Mouse (Mus musculus): ENCODE data around the gene Ank3.

The Ank3 gene

DNA sequence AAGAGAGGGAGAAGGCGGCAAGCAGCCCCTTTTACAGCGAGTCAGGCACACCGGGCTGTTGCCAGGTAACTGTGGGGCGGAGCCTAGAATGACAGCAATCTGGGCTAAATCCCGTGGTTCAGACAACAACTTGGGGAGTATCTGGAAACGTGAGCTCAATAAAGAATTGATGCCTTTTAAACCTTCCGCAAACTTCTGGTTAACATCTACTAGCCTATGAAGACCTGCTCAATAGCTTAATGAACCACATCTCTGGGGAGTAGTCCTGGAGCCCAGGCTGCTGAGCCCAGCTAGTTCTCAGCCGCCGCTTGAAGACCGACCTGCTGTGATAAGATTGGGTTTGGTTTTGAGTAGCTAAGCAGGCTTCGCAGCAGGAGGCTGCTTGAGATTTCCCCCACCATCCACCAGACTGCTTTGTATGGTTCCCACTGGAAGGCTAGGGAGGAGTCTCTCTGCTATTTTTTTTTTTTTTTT, 175.7 kb downstream of the Ank3 start:
- DNase-seq (ENCODE audit: low spot score), result peak; percentile 62

- no peak for DNase-seq (ENCODE audit: low spot score)
These were observed 176.3 kb downstream of the Ank3 start for GRCm38 (mm10) chr10:69574894-69575293.

DNA sequence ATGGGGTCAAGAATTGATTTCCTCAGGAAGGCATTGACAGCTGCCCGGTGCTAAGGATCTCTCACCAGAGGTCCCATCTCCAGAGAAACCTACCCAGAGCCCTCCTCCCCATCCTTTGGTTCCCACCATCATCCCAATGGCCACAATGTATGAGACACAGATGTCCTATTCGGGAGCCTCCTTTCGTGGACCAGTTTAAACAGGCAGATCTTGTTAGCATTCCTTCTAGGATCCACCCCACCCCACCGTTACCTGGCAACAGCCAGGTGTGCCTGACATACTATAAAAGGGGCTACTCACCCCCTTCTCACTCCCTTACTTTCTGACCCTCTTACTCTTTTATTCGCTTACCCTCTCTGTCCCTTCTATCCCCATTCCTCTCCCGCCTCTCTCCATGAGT, 176.9 kb downstream of the Ank3 start:
- no peak for DNase-seq (ENCODE audit: low spot score)

- no peak for DNase-seq (ENCODE audit: low spot score)
These were observed 177.7 kb downstream of the Ank3 start for GRCm38 (mm10) chr10:69576264-69576663.

GRCm38 (mm10) chr10:69577061-69577728, 178.6 kb downstream of the Ank3 start:
- no peak for DNase-seq (ENCODE audit: low spot score)

DNA sequence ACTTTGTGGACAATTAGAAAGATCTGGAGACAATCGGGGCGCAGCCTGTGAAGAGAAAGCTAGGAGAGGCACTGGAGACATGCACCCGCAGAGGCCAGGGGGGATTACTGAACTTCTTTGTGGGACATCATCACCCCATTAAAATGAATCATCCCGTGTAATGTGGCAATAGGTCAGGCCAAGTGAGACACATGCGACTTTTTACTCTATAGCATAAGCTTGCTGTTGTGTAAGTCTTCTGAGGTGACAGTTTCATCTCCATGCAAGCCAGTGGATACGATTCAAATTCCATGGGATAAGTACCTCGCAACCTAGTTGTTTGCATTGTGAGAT, 179.1 kb downstream of the Ank3 start:
- no peak for DNase-seq (ENCODE audit: low spot score)

DNA sequence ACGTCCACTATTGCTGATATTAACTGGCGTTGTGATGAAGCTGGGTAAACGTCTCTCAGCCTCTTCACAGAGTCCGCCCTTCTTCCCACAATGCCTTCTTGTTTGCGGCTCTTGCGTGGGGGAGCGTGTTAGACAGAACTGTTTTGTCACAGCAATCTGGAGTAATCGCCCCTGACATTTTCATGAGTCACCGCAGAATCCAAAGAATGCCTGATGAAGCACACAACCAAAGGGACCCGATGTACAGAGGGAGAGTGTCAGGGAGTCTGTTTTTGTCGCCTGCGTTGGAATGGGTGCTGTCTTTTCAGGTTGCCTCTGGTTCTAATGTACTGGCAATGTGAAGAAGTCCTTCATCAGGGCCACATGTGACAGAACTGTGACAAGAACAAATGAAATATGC, 181.0 kb downstream of the Ank3 start:
- DNase-seq (ENCODE audit: low spot score), result no peak

DNA sequence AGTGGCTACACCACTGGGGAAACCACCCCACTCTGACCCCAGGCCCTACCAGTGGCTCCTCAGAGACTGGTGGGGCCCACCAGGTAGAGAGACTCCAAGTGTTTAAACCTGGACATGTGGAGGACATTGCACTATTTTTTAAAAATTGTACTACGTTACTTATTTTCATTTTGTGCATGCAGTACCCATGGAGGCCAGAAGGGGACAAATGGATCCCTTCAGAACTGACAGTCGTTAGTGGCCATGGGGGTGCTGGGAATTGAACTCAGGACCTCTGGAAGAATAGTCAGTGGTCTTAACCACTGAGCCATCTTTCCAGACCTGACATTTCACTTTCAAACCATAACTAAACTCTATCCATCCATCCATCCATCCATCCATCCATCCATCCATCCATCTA, 183.0 kb downstream of the Ank3 start:
- no peak for DNase-seq (ENCODE audit: low spot score)

DNA sequence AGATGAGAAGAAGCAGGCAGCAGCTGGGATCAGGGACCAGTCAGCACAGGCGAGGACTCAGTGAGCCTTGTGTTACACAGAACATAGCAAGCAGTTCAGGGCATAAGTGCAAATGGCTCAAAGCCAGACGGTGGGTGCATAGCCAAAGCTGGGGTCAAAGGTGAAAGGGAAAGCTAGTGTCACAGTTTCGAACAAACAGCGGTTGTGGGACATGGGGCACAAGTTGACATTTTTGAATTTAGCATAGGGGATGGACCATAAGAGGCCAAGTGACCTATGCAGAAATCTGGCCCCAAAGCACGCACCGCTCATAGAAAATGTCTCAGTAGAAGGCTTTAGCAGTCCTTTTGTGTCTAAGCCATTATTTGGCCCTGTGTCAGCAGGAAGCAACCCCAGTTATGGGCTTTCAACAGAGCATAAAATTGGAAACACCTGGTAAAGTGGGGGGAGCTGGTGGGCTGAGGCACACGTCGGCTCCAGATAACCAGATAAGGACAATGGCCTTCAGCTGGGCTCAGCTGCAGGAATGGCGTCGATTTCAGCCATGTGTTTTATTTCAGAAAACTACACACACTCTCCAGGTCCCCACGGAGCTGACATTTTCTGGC, 185.4 kb downstream of the Ank3 start:
- peak; percentile 88 for DNase-seq (ENCODE audit: low spot score)

GRCm38 (mm10) chr10:69584566-69584965, 186.0 kb downstream of the Ank3 start:
- peak; percentile 30 for DNase-seq (ENCODE audit: low spot score)

DNA sequence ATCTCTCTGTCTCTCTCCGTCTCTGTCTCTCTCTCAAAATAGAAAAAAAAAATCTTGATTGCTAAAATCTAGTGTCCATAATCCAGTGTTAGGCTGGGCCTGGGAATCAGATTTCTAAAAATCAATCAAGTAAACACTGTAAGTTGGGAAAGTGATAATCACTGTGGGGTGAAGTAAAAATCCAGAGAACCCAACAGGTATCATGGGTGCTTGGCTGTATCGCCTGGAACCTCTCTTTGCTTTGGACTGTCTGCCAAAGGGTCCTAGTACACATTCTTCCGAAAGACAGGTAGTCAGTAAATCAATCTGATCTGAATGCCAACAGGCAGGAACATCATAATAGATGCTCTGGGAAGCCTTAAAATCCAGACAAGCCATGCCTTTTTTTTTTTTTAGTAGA, 186.7 kb downstream of the Ank3 start:
- no peak for DNase-seq (ENCODE audit: low spot score)

DNA sequence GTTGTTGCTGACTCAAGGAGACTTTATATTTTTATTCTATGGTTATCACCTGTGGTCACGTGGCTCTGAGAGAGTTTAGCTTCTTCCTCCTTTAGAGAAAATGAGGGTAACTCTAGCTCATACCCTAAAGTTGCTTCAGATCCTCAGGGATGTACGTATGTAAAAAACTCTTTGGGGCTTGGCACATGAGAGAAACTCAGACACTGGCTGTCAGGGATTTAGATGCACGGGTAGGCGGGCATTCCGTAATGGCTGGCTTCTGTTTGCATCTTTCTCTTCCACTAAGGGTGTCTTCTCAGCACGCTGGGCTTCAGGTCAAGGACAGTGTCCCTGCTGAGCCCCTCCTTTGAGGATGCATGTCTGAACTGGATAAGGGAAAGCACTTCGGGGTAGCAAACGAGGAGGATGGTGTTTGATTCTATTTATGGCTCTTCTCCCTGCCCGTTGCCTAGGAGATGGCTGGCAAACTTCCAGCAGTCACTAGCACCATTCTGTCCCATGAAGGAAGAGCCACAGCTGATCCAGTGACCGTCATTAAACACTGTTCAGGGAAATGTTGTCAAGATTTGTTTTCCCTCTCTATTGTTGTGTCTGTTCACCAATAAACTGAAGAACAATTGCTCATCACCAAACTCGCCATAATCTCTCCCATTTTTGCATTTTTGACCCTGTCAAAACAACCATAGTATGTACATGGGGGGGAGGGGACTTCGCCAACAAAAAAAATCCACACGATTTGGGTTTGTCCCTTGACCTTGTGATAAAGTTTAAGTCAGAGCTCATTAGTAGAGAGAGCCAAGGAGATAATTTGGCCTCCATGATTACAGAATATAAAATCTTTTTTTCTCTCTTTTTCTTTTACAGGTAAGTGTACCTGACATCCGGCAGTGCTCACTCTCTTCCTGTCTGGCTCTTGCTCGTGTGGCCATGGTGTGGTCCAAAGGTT, 195.9 kb downstream of the Ank3 start:
- DNase-seq (ENCODE audit: low spot score), result peak; percentile 60

DNA sequence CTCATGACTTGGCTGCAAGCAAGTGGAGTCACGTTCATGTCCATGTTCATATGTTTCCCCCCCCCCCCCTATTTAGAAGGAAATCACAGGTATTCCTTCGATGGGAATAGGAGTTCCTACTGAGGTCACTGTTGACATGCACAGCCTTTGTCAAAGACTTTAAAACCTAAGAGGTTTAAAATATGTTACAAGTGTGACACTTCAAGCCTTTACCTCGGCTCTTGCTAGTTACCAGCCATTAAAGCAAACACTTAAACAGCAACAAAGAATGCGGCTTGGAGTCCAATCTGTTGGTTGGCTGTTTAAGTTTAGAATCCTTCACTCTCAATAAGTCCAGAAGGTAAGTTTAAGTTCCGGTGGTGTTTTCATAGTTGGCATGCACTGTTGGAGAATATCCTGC, 196.9 kb downstream of the Ank3 start:
- DNase-seq (ENCODE audit: low spot score), result no peak

DNA sequence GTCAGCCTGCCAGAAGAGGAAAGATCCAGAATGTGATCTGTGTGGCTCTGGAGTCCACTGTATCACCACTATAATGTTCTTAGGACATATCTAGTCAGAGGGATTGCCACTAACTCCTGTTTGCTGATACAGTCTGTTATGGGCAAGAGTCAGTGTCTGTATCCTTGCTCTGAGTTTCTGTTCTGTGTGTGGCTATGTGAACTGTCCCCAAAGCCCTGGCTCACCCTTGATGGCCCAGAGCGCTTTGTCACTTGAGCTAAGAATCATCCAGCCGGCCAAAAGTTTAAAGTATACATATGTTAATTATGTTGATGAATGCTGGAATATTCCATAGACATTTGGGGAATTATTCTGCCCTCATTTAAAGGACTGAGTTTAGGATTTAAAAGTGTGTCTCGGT, 202.9 kb downstream of the Ank3 start:
- DNase-seq (ENCODE audit: low spot score), result no peak

- no peak for DNase-seq (ENCODE audit: low spot score)
These were observed 204.1 kb downstream of the Ank3 start for GRCm38 (mm10) chr10:69602711-69603110.

DNA sequence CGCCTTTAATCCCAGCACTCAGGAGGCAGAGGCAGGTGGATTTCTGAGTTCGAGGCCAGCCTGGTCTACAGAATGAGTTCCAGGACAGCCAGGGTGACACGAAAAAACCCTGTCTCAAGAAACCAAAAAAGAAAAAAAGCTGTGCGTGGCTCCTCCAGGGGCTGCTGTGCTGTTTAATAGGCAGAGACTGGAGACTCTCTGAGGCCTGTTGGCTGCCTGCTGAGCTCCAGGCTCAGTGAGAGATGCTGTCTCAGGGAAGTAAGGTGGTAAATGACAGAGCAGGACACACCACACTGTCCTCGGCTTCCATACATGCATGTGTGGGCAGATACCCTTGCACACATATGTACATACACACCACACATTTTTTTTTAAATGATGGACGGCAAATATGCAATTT, 206.0 kb downstream of the Ank3 start:
- no peak for DNase-seq (ENCODE audit: low spot score)

DNA sequence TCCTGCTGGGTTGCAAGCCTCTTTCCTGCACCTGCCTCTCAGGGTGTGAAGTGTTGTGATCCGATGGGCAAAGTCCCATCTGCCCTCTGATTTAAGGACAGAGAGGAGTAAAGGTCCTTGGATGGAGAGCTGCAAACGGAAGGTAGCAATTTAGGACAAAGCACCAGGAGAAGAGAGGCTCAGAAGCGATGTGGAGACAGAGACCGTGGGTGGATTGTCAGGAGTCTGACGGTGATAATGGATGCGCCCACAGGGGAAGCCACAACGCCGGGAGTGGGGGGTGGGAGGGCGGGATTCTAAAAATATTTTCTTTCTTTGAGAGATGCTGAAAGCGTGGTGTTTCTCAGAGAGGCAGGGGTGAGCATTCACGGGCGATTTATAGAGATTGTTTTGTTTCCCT, 206.6 kb downstream of the Ank3 start:
- DNase-seq (ENCODE audit: low spot score), result no peak

DNA sequence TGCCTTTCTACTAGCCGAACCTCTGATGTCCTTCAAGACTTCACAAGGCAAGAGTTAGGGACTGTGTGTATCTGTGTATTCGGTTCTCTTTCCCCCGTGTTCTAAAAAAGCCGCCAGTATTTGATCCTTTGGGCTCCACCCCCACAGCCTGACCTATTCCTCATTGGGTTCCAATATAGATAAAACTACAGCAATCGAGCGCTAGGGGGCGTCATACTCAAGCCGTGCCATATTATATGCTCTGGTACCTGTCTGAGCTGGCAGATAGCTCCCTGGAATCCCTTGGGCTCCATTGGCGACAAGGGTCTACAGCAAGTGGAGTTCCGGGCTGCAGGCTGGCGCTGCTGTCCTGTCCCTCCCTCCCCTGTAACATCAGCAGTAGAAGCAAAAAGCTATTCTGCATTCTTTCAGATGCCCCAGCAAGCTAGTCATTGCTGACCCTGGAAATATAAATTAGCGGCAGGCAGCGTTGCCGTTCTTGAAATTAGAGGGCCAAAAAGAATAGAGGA, 209.1 kb downstream of the Ank3 start:
- no peak for DNase-seq (ENCODE audit: low spot score)

GRCm38 (mm10) chr10:69611314-69611713, 212.7 kb downstream of the Ank3 start:
- no peak for DNase-seq (ENCODE audit: low spot score)

GRCm38 (mm10) chr10:69611839-69612340, 213.3 kb downstream of the Ank3 start:
- no peak for DNase-seq (ENCODE audit: low spot score)

DNA sequence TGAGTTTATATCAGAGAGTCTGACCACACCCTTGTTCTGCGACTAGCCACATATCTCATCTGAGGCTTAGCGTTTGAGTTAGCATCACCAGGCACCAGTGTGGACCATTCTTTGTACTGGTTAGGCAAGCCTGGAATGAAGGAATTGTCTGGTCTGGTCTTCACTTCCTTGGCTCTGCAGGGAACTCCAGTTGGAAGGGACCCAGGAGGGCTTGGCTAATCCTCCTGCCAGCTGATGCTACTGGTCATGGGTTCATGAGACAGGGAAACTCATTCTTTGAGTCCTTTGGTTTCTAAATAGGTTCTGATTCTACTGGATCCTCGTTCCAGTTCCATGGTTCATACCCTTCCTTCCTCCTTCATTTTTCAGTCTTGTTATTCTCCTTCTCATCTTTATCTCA, 218.4 kb downstream of the Ank3 start:
- no peak for DNase-seq (ENCODE audit: low spot score)

- DNase-seq (ENCODE audit: low spot score), result no peak
These were observed 219.1 kb downstream of the Ank3 start for GRCm38 (mm10) chr10:69617537-69618112.

Data from embryo, embryonic 10.5 days (tissue).